Mouse (Mus musculus) left cerebral cortex, postnatal 36 days (tissue): ENCODE data around the gene Tmem185b. TPM values are rescaled to one million over a fixed set of nuclear protein-coding genes. Genes with fewer than 3 reads are reported as not detected.

Experiments
- DNase-seq, 2 experiments: peaks; one replicate each; pipeline ENCODE4 v3.0.0; 2021 to 2022; ENCODE audit warnings: low spot score in 2 of 2, mixed read lengths in 1 of 2
- intact Hi-C: fragments of 180-260 bp; cut with DNase I; formaldehyde crosslinking; loops from one replicate; pipeline ENCODE4 v1.15.1; 2025
- total RNA-seq, 2 experiments: library from RNA; stranded (reverse); gene quantifications; 2 replicates each; pipeline ENCODE4 v1.2.3; 2021

Gene Tmem185b
- total RNA-seq, 2 experiments from 2014 or later: 14.8 to 16.2 TPM

- no peak for DNase-seq
- intact Hi-C loops: no loop called here
These were observed 7.3 kb downstream of the Tmem185b start for GRCm38 (mm10) chr1:119533093-119533805.

GRCm38 (mm10) chr1:119534341-119534740 is 8.4 kb downstream of the Tmem185b start:
- intact Hi-C loops: no loop called here
- DNase-seq: no peak

GRCm38 (mm10) chr1:119536122-119536521 is 10.2 kb downstream of the Tmem185b start:
- DNase-seq: no peak
- intact Hi-C loops: no loop called here

- intact Hi-C loops: no loop called here
- DNase-seq: no peak
These were observed 11.7 kb downstream of the Tmem185b start for GRCm38 (mm10) chr1:119537651-119538050.

GRCm38 (mm10) chr1:119539252-119539651 is 13.3 kb downstream of the Tmem185b start:
- intact Hi-C loops: no loop called here
- DNase-seq: no peak

- intact Hi-C loops: no loop called here
- DNase-seq: no peak
These were observed 15.0 kb downstream of the Tmem185b start for GRCm38 (mm10) chr1:119540836-119541557.

- DNase-seq: no peak
- intact Hi-C loops: no loop called here
These were observed 15.6 kb downstream of the Tmem185b start for GRCm38 (mm10) chr1:119541570-119541969.

- intact Hi-C loops: no loop called here
- DNase-seq: no peak
These were observed 17.4 kb downstream of the Tmem185b start for GRCm38 (mm10) chr1:119543316-119543715.

GRCm38 (mm10) chr1:119544611-119545155 is 18.7 kb downstream of the Tmem185b start:
- intact Hi-C loops: no loop called here
- no peak for DNase-seq

- intact Hi-C loops: no loop called here
- no peak for DNase-seq
These were observed 19.2 kb downstream of the Tmem185b start for GRCm38 (mm10) chr1:119545164-119545563.

- intact Hi-C loops: no loop called here
- no peak for DNase-seq
These were observed 19.7 kb downstream of the Tmem185b start for GRCm38 (mm10) chr1:119545671-119546070.

- intact Hi-C loops: no loop called here
- no peak for DNase-seq
These were observed 20.5 kb downstream of the Tmem185b start for GRCm38 (mm10) chr1:119546490-119546889.

GRCm38 (mm10) chr1:119548668-119549326 is 22.8 kb downstream of the Tmem185b start:
- DNase-seq: peak; percentile 74 to 83
- intact Hi-C loops: loop anchor here (2.0 kb wide), 3 partner anchors 90 to 380 kb away; no protein-coding TSS in a partner anchor

- intact Hi-C loops: loop anchor here (2.0 kb wide), 3 partner anchors 91 to 379 kb away; no protein-coding TSS in a partner anchor
- DNase-seq: no peak
These were observed 23.3 kb downstream of the Tmem185b start for GRCm38 (mm10) chr1:119549327-119549689.

GRCm38 (mm10) chr1:119550064-119550463 is 24.1 kb downstream of the Tmem185b start:
- DNase-seq: no peak
- intact Hi-C loops: no loop called here

- intact Hi-C loops: no loop called here
- no peak for DNase-seq
These were observed 25.7 kb downstream of the Tmem185b start for GRCm38 (mm10) chr1:119551651-119552050.

GRCm38 (mm10) chr1:119555651-119556050 is 29.7 kb downstream of the Tmem185b start:
- DNase-seq: no peak
- intact Hi-C loops: no loop called here

GRCm38 (mm10) chr1:119557641-119558395 is 31.9 kb downstream of the Tmem185b start:
- intact Hi-C loops: no loop called here

GRCm38 (mm10) chr1:119565531-119565930 is 39.6 kb downstream of the Tmem185b start:
- no peak for DNase-seq
- intact Hi-C loops: no loop called here

More at GRCm38 (mm10) chr1:119557641-119558395, 31.9 kb downstream of the Tmem185b start:
- no peak for DNase-seq
